Mouse (Mus musculus): ENCODE results near the gene Eps8l1. TPM values are rescaled to one million over a fixed set of nuclear protein-coding genes. Genes with fewer than 3 reads are reported as not detected.

Gene Eps8l1
- 15.5 and 16.5 TPM in 2 replicates for polyA plus RNA-seq (2012; rRNA removed; ENCODE audit: low replicate concordance)

DNA sequence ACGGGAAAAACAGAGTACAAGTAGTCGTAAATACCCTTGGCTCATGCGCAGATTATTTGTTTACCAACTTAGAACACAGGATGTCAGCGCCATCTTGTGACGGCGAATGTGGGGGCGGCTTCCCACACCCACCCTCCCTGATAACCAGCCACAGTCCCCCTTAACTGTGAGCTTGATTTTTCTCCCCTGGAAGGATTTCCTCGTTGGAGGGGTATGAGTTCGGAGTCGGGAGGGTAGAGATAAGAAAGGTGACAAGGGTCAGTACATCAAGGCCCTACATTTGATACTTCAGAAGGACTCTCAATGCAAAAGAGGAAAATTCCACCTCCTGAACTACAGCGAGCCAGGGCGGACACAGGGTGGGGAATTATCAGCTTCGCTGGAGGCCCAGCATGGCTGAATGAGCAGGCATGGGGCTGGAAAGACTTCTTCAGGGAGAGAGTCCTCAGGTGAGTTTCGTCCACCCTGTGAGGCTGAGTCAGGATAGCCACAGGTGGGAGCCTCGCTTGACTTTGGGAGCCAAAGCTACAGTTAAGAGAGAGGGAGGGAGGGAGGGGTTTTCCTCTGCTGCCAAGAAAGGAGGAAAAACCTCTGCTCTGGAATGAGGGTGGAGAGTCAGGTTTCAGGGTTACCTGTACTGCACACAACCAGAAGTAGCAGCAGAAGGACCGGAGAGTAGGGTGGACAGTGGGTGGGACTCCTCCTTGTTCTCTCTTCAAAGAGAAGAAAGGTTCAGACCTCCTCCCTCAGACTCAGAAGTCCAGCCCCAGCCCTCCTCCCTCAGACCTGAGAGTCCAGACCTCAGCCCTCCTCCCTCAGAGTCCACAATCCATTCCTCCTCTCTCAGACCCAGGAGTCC lies at the start of gene Eps8l1:
Gene Eps8l1 (plus strand): TSS at position 99 of the 859 bp plus-strand sequence.

DNA sequence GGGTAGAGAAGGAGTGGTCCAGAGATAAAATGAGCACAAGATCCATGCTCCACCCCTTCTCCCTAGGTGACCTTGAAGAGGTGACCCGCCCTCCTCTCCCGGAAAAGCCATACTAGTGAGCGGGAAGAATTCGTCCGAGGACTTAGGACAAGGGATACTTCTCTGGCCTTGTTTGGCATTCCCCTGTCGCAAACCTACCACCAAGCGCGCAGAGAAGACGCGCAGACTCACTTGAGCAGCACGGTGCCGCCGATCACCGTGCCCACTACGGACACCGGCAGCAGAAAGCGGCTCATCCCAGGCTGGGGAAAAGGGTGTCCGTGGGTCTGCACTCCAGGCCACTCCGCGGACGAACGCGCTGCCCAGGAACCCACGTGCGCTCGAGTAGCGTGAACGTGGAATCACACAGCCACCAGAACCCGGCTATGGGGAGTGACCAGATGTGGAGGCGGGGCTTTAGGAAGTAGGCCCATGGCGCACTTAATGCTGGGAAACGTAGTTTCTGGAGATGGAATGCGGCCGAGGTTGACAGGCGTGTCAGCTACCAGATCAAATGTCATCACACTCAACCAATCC lies 15.2 kb upstream of the Eps8l1 start, which contains the start of gene Rdh13:
Gene Rdh13 (minus strand): TSS at position 434 of the 576 bp plus-strand sequence.

DNA sequence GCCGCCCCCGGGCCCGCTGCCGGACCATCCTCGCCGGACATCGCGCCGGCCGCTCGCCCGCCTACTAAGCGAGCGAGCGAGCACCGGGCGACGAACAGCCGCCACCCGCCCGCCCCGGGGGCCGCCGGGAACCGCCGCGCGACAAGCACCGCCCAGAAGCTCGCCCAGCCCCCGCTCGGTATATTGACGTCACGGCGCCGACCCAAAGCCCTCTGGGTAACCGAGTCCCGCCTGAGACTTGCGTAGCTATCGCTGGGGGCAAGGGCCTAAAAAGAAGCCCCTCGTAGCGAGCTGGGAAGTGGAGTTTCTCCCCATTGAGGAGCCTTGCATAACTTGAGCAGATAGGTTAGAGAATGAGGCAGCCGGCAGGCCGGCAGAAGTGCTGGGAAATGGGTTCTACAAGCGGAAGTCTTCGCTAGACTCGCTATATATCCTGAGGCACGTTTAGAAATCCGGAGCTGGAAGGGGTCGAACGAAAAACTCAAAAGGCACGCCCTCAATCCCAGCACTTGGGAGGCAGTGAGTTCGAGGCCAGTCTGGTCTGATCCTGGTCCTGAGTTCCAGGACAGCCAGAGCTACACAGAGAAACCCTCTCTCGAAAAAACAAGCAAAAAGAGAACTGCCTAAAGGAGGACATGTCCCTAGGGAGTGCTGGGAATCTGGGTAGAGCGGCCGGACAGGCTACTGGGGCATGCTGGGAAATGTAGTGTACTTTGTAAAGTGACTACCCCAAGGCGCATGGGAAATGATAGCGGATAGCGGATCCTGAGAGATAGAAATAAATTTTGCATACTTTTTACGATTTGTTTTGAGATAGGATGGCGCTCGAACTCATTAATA lies 41.3 kb downstream of the Eps8l1 start, which contains the start of gene Ppp1r12c:
Gene Ppp1r12c (minus strand): TSS at position 123 of the 840 bp plus-strand sequence.

DNA sequence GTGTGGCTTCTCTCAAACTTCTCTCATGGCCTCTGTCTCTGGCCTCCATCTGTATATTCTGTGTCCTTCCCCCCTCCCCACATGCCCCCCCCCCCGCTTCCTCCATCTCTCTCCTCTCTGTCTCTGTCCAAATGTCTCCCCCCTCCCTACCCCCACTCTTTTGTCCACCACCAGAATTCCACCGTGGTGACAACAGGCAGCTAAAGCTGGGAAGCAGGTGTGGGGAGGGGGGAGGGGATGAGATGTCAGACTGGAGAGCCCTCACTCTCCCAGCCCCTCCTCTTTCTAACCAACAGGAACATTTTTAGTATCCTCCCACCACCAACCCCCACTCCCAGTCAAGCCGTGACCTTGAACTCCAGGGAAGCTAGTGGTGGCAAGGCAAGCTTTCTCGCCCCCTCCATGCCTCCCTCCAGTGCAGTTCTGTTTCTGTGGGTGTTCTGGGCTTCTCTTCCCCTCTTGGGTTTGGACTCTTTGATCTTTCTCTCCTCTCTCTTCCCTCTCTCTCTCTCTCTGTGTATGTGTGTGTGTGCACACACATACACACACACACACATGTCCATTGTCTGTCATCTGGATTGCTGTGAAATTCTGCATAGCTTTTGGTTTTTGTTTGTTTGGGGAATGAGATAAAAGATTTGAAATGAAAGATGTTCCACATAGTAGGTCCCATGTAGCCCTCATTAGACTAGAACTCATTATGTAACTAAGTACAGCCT lies 56.0 kb downstream of the Eps8l1 start, which contains the start of gene Tnnt1:
Gene Tnnt1 (minus strand): TSS at position 51 of the 719 bp plus-strand sequence.

DNA sequence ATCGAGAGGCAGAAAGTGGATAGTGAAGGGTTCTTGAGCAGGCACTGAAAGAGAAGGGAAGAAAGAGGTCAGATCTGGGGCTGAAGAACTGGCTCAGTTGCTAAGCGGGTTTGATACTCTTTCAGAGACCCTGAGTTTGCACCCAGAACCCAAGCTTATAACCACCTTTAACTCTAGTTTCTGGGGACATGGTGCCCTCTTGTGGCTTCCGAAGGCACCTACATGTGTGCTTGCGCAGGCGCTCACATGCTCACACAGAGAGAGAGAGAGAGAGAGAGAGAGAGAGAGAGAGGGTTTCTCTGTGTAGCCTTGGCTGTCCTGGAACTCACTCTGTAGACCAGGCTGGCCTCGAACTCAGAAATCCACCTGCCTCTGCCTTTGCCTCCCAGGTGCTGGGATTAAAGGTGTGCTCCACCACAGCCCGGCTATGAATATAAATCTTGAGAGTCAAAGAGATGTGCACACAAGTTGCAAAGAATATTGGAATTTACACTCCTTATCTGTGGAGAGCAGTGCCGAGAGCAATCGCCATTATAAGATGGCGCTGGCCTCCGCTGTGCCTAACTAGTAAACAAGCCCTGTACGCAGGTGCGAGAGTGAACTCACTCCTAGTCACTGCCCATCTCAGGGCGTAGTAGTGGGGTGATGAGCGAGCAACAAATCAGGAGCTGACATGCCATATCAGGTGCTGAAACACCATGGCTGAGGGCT lies 63.9 kb downstream of the Eps8l1 start, which contains the start of gene Tnni3:
Gene Tnni3 (minus strand): TSS at position 18 of the 711 bp plus-strand sequence.

Other genes with a start within 250 kb of the Eps8l1 start
- 0.56 and 0.57 TPM in 2 replicates for gene Lilra5, start 222.9 kb upstream of the Eps8l1 start, polyA plus RNA-seq (2012; rRNA removed; ENCODE audit: low replicate concordance)
- gene Ncr1, start 123.0 kb upstream of the Eps8l1 start, polyA plus RNA-seq (2012; rRNA removed; ENCODE audit: low replicate concordance) = 1.1 and 1.8 TPM in 2 replicates
- not detected in 2 replicates for gene Gp6, start 62.9 kb upstream of the Eps8l1 start, polyA plus RNA-seq (2012; rRNA removed; ENCODE audit: low replicate concordance)
- gene Rdh13, start 15.0 kb upstream of the Eps8l1 start, polyA plus RNA-seq (2012; rRNA removed; ENCODE audit: low replicate concordance) = 13.7 and 19.8 TPM in 2 replicates
- gene Ppp1r12c, start 41.0 kb downstream of the Eps8l1 start, polyA plus RNA-seq (2012; rRNA removed; ENCODE audit: low replicate concordance) = 48.9 and 90.4 TPM in 2 replicates
- gene Tnnt1, start 55.7 kb downstream of the Eps8l1 start, polyA plus RNA-seq (2012; rRNA removed; ENCODE audit: low replicate concordance) = 0.20 and 1.3 TPM in 2 replicates
- 6.1 and 8.4 TPM in 2 replicates for gene Tnni3, start 63.6 kb downstream of the Eps8l1 start, polyA plus RNA-seq (2012; rRNA removed; ENCODE audit: low replicate concordance)
- gene Dnaaf3, start 71.8 kb downstream of the Eps8l1 start, polyA plus RNA-seq (2012; rRNA removed; ENCODE audit: low replicate concordance) = 9.0 and 14.9 TPM in 2 replicates
- 0.10 and 0.62 TPM in 2 replicates for gene Syt5, start 86.9 kb downstream of the Eps8l1 start, polyA plus RNA-seq (2012; rRNA removed; ENCODE audit: low replicate concordance)
- 0.06 TPM in 1 of 2 replicates, not detected in the other for gene Ptprh, start 143.4 kb downstream of the Eps8l1 start, polyA plus RNA-seq (2012; rRNA removed; ENCODE audit: low replicate concordance)
- 14.9 and 19.6 TPM in 2 replicates for gene Tmem86b, start 170.7 kb downstream of the Eps8l1 start, polyA plus RNA-seq (2012; rRNA removed; ENCODE audit: low replicate concordance)
- 109 and 135 TPM in 2 replicates for gene Ppp6r1, start 198.3 kb downstream of the Eps8l1 start, polyA plus RNA-seq (2012; rRNA removed; ENCODE audit: low replicate concordance)
- 29.8 and 46.7 TPM in 2 replicates for gene Hspbp1, start 224.4 kb downstream of the Eps8l1 start, polyA plus RNA-seq (2012; rRNA removed; ENCODE audit: low replicate concordance)
- 4.4 and 6.0 TPM in 2 replicates for gene Brsk1, start 229.9 kb downstream of the Eps8l1 start, polyA plus RNA-seq (2012; rRNA removed; ENCODE audit: low replicate concordance)